Mouse (Mus musculus) retina, embryonic 14.5 days (tissue): ENCODE data around the gene Prom2.

Experiments
- DNase-seq: peaks from one replicate; pipeline ENCODE4 v3.0.0-alpha.2; 2015; ENCODE audit warnings: low spot score

The Prom2 gene

GRCm38 (mm10) chr2:127484476-127485170 is 56.6 kb downstream of the Prom2 start:
- DNase-seq = peak; percentile 78

GRCm38 (mm10) chr2:127483001-127483400 is 58.3 kb downstream of the Prom2 start:
- no peak for DNase-seq

DNA sequence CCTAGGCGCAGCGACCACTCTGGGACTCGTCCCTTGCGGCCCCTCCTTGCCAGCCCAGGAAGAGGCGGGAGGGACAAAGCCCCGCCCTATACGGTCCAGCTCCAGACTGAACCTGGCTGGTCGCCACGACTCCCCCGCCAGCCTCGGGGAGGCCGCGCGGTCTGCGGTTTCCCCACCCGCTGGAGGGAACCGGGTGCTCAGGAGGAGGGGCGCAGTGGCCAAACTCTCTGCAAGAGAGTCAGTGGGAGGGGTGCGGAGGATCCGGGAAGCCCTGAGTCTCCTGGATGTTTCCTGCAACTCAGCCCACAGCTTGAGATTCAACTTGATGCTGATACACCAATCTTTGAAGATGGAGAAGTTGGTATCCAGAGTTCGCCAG is 58.7 kb downstream of the Prom2 start:
- no peak for DNase-seq

GRCm38 (mm10) chr2:127481841-127482532 is 59.3 kb downstream of the Prom2 start:
- no peak for DNase-seq

- no peak for DNase-seq
Measured at GRCm38 (mm10) chr2:127479763-127480162, 61.5 kb downstream of the Prom2 start.

GRCm38 (mm10) chr2:127479210-127479609 is 62.1 kb downstream of the Prom2 start:
- no peak for DNase-seq
